Mouse (Mus musculus): ENCODE results near the gene Inppl1. TPM values are rescaled to one million over a fixed set of nuclear protein-coding genes. Genes with fewer than 3 reads are reported as not detected.

Gene Inppl1
- polyA plus RNA-seq, 1 experiment, result 30.4 TPM

DNA sequence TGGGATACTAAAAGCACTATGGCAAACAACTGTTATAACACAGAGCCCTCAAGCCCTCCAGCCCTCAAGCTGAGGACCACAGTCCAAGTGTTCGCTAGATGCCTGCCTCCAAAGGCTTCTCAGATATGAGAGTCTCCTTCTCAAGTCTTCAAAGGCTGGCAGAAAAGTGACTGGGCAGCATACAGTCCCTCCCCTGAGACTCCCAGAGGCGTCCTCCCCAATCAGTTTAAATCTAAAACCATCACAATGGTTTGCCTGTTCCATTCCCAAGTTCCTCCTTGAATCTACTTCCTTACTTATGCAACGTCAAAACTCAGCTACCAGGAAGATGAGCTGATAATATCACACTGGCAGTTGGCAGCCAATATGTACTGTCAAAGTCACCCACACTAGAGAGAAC, 25.4 kb upstream of the Inppl1 start, which contains the start of gene Anapc15:
Gene Anapc15 (plus strand): TSS at position 301 of the 400 bp plus-strand sequence.
- no peak for DNase-seq

DNA sequence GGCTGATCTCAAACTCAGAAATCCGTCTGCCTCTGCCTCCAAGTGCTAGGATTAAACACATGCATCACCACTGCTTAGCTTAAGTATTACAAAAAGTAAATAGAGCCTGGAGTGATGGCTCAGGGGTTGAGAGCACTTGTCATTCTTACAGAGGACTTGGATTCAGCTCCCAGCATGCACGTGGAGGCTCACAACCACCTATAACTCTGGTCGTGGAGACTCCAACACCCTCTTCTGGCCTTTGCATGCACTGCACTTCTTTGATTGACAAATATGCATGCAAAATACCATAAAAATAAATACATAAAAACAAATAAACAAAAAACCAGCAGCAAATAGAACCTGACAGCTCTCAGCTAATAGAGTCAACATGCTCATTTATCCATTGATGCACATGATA, 24.3 kb upstream of the Inppl1 start:
- Histone ChIP-seq H3K4me1 (replicated peaks; ENCODE audit: control insufficient read depth, insufficient read depth, low read length) (0 out of 2 replicates have a peak, but pooled peaks cover 2% of the 10 kb centered on the region), H3K27ac (ENCODE audit: control insufficient read depth, insufficient read depth, low read length) (no peak overlapping the region), H3K4me3 (ENCODE audit: control insufficient read depth, insufficient read depth, low read length) (no peak overlapping the region), H3K36me3 (ENCODE audit: control insufficient read depth, insufficient read depth, low read length) (no peaks in the 10 kb centered on the region), H3K27me3 (ENCODE audit: control insufficient read depth, insufficient read depth, low read length) (no peaks in the 10 kb centered on the region)
- DNase-seq, result no peak
- TF ChIP-seq CTCF (IDR thresholded peaks at IDR 0.05; ENCODE audit: borderline replicate concordance, control insufficient read depth, extremely low read depth, insufficient read depth, low read length, poor library complexity), result no peak
- TF ChIP-seq POLR2A (IDR thresholded peaks at IDR 0.05; ENCODE audit: control insufficient read depth, extremely low read depth, insufficient read depth, low read length, poor library complexity), result no peak
- WGBS, result 84% methylated on average over 3 of the region's 3 CpGs

More for the DNA sequence above, 25.4 kb upstream of the Inppl1 start, which contains the start of gene Anapc15:
- Histone ChIP-seq H3K4me1 (replicated peaks; ENCODE audit: control insufficient read depth, insufficient read depth, low read length) (0 out of 2 replicates have a peak, but pooled peaks cover 1% of the 10 kb centered on the region), H3K27me3 (ENCODE audit: control insufficient read depth, insufficient read depth, low read length) (no peaks in the 10 kb centered on the region), H3K36me3 (ENCODE audit: control insufficient read depth, insufficient read depth, low read length) (no peaks in the 10 kb centered on the region), H3K4me3 (ENCODE audit: control insufficient read depth, insufficient read depth, low read length) (no peak within 1 kb of the TSS), H3K27ac (ENCODE audit: control insufficient read depth, insufficient read depth, low read length) (no peak within 1 kb of the TSS)
- WGBS, result 65% methylated on average over 3 of the region's 3 CpGs
- TF ChIP-seq POLR2A (IDR thresholded peaks at IDR 0.05; ENCODE audit: control insufficient read depth, extremely low read depth, insufficient read depth, low read length, poor library complexity) (no peak), CTCF (IDR thresholded peaks at IDR 0.05; ENCODE audit: borderline replicate concordance, control insufficient read depth, extremely low read depth, insufficient read depth, low read length, poor library complexity) (no peak)

DNA sequence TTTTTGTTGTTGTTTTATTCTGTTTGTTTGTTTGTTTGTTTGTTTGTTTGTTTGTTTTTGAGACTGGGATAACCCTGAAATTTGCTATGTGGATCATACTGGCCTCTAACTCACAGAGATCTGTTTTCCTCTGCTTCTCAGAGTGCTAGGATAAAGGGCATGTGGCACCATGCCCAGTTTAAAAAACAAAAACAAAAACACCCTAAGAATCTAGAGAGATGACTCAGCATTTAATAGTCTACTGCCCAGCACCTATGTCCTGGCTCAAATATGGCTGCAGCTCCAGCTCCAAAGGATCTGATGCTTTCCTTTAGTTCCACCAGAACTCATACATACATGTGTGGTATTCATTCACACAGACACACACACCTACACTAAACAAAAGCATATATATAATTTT, 22.9 kb upstream of the Inppl1 start:
- no peak for DNase-seq
- H3K27ac ChIP-seq (ENCODE audit: control insufficient read depth, insufficient read depth, low read length), result no peak overlapping the region
- 0 out of 2 replicates have a peak, but pooled peaks cover 2% of the 10 kb centered on the region for H3K4me1 ChIP-seq (replicated peaks; ENCODE audit: control insufficient read depth, insufficient read depth, low read length)
- no peaks in the 10 kb centered on the region for H3K27me3 ChIP-seq (ENCODE audit: control insufficient read depth, insufficient read depth, low read length)
- no peak overlapping the region for H3K4me3 ChIP-seq (ENCODE audit: control insufficient read depth, insufficient read depth, low read length)
- H3K36me3 ChIP-seq (ENCODE audit: control insufficient read depth, insufficient read depth, low read length), result no peaks in the 10 kb centered on the region
- TF ChIP-seq CTCF (IDR thresholded peaks at IDR 0.05; ENCODE audit: borderline replicate concordance, control insufficient read depth, extremely low read depth, insufficient read depth, low read length, poor library complexity) (no peak), POLR2A (IDR thresholded peaks at IDR 0.05; ENCODE audit: control insufficient read depth, extremely low read depth, insufficient read depth, low read length, poor library complexity) (no peak)

DNA sequence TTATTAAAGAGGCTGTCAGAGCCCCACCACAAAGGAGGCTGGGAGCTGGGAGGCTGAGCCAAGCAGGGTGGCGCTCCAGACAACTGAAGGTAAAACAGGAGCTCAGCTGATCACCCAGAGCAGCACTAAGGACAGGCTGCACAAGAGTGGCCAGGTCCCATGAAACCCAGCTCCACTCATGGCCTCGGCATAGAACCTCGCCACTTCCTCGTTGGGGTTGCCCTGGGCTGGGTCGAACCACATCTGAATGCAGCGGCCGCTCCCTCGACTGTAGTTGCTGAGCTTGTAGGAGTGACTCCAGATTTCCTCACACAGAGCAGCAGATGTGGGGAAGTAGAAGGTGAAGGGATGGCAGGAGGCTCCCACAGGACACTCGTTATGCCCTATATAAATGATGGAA, 20.3 kb upstream of the Inppl1 start:
- TF ChIP-seq CTCF (IDR thresholded peaks at IDR 0.05; ENCODE audit: borderline replicate concordance, control insufficient read depth, extremely low read depth, insufficient read depth, low read length, poor library complexity) (no peak), POLR2A (IDR thresholded peaks at IDR 0.05; ENCODE audit: control insufficient read depth, extremely low read depth, insufficient read depth, low read length, poor library complexity) (no peak)
- no peak for DNase-seq
- WGBS, result 34% methylated on average over 9 of the region's 9 CpGs
- no peak overlapping the region for H3K4me3 ChIP-seq (ENCODE audit: control insufficient read depth, insufficient read depth, low read length)
- H3K27ac ChIP-seq (ENCODE audit: control insufficient read depth, insufficient read depth, low read length), result no peak overlapping the region
- H3K36me3 ChIP-seq (ENCODE audit: control insufficient read depth, insufficient read depth, low read length), result no peaks in the 10 kb centered on the region
- no peaks in the 10 kb centered on the region for H3K27me3 ChIP-seq (ENCODE audit: control insufficient read depth, insufficient read depth, low read length)
- H3K4me1 ChIP-seq (replicated peaks; ENCODE audit: control insufficient read depth, insufficient read depth, low read length), result 0 out of 2 replicates have a peak, but pooled peaks cover 2% of the 10 kb centered on the region

DNA sequence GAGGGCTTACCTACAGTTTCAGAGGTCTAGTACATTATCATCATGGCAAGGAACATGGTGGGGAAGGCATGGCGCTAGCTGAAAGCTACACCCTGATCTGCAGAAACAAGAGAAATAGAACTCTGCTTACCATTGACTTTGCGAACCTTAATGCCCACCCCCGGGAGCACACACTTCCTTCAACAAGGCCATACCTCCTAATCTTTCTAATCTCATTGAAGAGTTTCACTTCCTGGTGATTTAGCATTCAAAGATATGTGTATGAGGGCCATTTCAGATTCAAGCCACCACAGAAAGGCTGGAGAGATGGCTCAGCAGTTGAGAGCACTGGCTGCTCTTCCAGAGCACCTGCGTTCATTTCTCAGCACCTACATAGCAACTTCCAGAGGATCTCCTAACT, 19.1 kb upstream of the Inppl1 start, which contains the start of gene Folr2:
Gene Folr2 (minus strand): TSS at position 101 of the 400 bp plus-strand sequence.
- H3K4me1 ChIP-seq (replicated peaks; ENCODE audit: control insufficient read depth, insufficient read depth, low read length), result 0 out of 2 replicates have a peak, but pooled peaks cover 2% of the 10 kb centered on the region
- WGBS, result 78% methylated on average over 4 of the region's 4 CpGs
- no peak within 1 kb of the TSS for H3K4me3 ChIP-seq (ENCODE audit: control insufficient read depth, insufficient read depth, low read length)
- no peak within 1 kb of the TSS for H3K27ac ChIP-seq (ENCODE audit: control insufficient read depth, insufficient read depth, low read length)
- DNase-seq, result no peak
- no peaks in the 10 kb centered on the region for H3K27me3 ChIP-seq (ENCODE audit: control insufficient read depth, insufficient read depth, low read length)
- TF ChIP-seq POLR2A (IDR thresholded peaks at IDR 0.05; ENCODE audit: control insufficient read depth, extremely low read depth, insufficient read depth, low read length, poor library complexity) (no peak), CTCF (IDR thresholded peaks at IDR 0.05; ENCODE audit: borderline replicate concordance, control insufficient read depth, extremely low read depth, insufficient read depth, low read length, poor library complexity) (no peak)
- no peaks in the 10 kb centered on the region for H3K36me3 ChIP-seq (ENCODE audit: control insufficient read depth, insufficient read depth, low read length)

DNA sequence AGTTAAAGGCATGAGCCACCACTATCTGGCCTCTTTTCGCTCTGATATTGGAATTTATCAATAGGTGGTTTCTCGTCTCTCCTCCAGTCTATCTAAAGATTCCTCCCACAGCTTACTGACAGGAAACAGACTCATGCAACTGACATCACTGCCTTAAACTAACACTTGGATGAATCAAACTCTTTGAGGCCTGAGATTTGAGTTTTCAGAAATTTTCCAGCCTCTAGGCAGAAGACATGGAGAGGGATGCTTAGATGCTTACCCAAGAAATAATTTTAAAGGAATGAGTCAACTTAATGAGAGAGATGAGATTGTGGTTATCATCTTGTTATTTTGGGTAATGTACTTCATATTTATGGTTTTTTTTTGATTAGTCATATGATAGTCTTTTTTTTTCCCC, 15.8 kb upstream of the Inppl1 start:
- no peak for DNase-seq
- no peaks in the 10 kb centered on the region for H3K27me3 ChIP-seq (ENCODE audit: control insufficient read depth, insufficient read depth, low read length)
- 0 out of 2 replicates have a peak, but pooled peaks cover 2% of the 10 kb centered on the region for H3K4me1 ChIP-seq (replicated peaks; ENCODE audit: control insufficient read depth, insufficient read depth, low read length)
- 79% methylated on average over 2 of the region's 2 CpGs for WGBS
- no peak overlapping the region for H3K4me3 ChIP-seq (ENCODE audit: control insufficient read depth, insufficient read depth, low read length)
- no peaks in the 10 kb centered on the region for H3K36me3 ChIP-seq (ENCODE audit: control insufficient read depth, insufficient read depth, low read length)
- TF ChIP-seq CTCF (IDR thresholded peaks at IDR 0.05; ENCODE audit: borderline replicate concordance, control insufficient read depth, extremely low read depth, insufficient read depth, low read length, poor library complexity), result no peak
- H3K27ac ChIP-seq (ENCODE audit: control insufficient read depth, insufficient read depth, low read length), result no peak overlapping the region

DNA sequence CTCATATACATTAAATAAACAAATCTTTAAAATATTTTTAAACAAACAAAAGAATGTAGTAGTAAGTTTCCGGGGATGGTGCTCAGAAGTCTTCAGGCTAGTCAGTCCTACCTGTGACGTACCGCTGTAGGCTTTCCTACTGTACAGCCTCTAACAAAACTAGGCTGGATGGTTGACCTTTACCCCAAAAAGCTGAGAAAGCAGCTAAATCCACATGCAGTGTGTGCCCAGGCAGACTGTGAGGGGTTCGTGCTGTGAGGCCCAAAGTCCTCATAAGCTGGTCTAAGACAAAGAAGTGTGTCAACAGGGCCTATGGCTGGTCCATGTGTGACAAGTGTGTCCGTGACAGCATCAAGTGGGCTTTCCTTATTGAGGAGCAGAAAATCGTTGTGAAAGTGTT, 14.8 kb upstream of the Inppl1 start:
- Histone ChIP-seq H3K27ac (ENCODE audit: control insufficient read depth, insufficient read depth, low read length) (no peak overlapping the region), H3K4me1 (replicated peaks; ENCODE audit: control insufficient read depth, insufficient read depth, low read length) (no peaks in the 10 kb centered on the region), H3K36me3 (ENCODE audit: control insufficient read depth, insufficient read depth, low read length) (no peaks in the 10 kb centered on the region), H3K4me3 (ENCODE audit: control insufficient read depth, insufficient read depth, low read length) (no peak overlapping the region), H3K27me3 (ENCODE audit: control insufficient read depth, insufficient read depth, low read length) (no peaks in the 10 kb centered on the region)
- 92% methylated on average over 6 of the region's 6 CpGs for WGBS
- TF ChIP-seq CTCF (IDR thresholded peaks at IDR 0.05; ENCODE audit: borderline replicate concordance, control insufficient read depth, extremely low read depth, insufficient read depth, low read length, poor library complexity) (no peak), POLR2A (IDR thresholded peaks at IDR 0.05; ENCODE audit: control insufficient read depth, extremely low read depth, insufficient read depth, low read length, poor library complexity) (no peak)
- no peak for DNase-seq
